Mouse (Mus musculus): ENCODE measurements at regions not wholly inside any gene's neighbourhood (a gene's known extent, or its start where the extent isn't known, plus 50 kb on each side); places are given as distances from the start of the nearest gene placed in this dataset.

DNA sequence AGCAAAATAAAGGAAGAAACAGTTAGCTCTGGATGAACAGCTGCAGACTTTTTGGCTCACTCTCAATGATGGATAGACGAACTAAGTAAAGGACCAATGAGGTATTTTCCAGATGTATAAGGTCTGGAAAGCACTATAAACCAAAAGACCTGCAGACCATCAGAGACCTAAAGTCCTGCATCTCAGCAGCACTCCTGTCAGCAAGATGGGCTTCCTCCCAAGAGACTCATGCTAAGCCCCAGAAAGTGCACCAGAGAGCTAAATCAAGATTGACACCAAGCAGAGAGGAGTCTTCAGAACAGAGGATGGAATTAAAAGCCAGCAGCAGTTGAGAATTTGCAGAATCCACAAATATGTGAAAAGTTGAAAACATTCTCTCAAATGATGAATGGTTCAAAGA is 425.2 kb upstream of the Kdm8 start:
- Histone ChIP-seq H3K4me2 (replicated peaks; ENCODE audit: low read depth, low read length) (no peak overlapping the region), H3K9me3 (ENCODE audit: low read length) (no peaks in the 10 kb centered on the region), H3K9ac (replicated peaks; ENCODE audit: low read length) (no peak overlapping the region), H3K27ac (ENCODE audit: low read length) (no peak overlapping the region), H3K36me3 (ENCODE audit: insufficient read depth, low read length) (no peaks in the 10 kb centered on the region), H3K4me3 (ENCODE audit: low read length) (no peak overlapping the region), H3K27me3 (ENCODE audit: insufficient read depth, low read length) (no peaks in the 10 kb centered on the region), H3K4me1 (ENCODE audit: insufficient read depth, low read length) (no peaks in the 10 kb centered on the region)
- 50% methylated on average over 1 of the region's 1 CpGs for WGBS
- no peak for ATAC-seq (ENCODE audit: low FRiP score, low TSS enrichment)

DNA sequence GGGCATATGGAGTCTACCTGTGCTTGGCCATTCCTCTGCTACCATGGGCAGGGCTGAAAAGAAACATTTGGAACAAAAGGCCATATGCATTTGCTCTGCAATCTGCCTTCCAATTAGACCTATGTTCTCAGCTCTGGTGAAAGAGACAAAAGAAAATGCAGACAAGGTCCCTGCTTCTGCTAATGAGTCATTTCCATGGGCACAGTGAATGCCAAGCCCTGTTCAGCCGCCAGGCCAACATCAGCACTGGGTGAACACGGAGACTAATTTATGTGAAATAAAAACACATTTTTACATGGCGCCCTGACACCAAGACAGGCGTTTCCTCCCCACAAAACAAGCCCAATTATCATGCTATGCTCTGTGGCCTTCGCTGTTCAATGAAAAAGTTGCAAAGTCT is 419.5 kb upstream of the Kdm8 start:
- H3K27me3 ChIP-seq (ENCODE audit: insufficient read depth, low read length) = no peaks in the 10 kb centered on the region
- peaks cover 3% of the 10 kb centered on the region; the same call in 1 of the 2 replicates for H3K9me3 ChIP-seq (ENCODE audit: low read length)
- H3K9ac ChIP-seq (replicated peaks; ENCODE audit: low read length) = no peak overlapping the region
- ATAC-seq (ENCODE audit: low FRiP score, low TSS enrichment) = no peak
- H3K27ac ChIP-seq (ENCODE audit: low read length) = no peak overlapping the region
- no peak overlapping the region for H3K4me2 ChIP-seq (replicated peaks; ENCODE audit: low read depth, low read length)
- no peaks in the 10 kb centered on the region for H3K36me3 ChIP-seq (ENCODE audit: insufficient read depth, low read length)
- no peaks in the 10 kb centered on the region for H3K4me1 ChIP-seq (ENCODE audit: insufficient read depth, low read length)
- 71% methylated on average over 5 of the region's 5 CpGs for WGBS
- H3K4me3 ChIP-seq (ENCODE audit: low read length) = no peak overlapping the region

DNA sequence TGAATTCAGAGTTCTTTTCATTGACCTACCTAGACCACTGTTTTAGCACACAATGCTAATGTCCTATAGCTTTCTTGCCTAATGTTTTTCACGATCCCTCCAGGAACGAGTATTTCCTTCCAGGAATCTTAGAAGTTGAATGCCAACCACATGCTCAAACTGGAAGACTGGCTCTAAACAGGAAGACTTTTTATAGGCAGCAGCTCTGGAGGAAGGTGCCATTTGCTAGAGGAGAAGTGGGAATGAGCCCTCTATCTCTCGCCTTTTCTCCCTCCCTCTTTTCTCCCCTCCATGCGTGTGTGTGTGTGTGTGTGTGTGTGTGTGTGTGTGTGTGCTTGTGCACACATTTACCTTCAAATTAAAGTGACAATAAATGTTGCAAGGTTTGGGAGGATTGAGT is 410.7 kb upstream of the Kdm8 start:
- Histone ChIP-seq H3K9me3 (ENCODE audit: low read length) (peaks cover 3% of the 10 kb centered on the region; the same call in 1 of the 2 replicates), H3K4me3 (ENCODE audit: low read length) (no peak overlapping the region), H3K36me3 (ENCODE audit: insufficient read depth, low read length) (no peaks in the 10 kb centered on the region), H3K9ac (replicated peaks; ENCODE audit: low read length) (no peak overlapping the region), H3K4me1 (ENCODE audit: insufficient read depth, low read length) (no peaks in the 10 kb centered on the region), H3K27ac (ENCODE audit: low read length) (no peak overlapping the region), H3K4me2 (replicated peaks; ENCODE audit: low read depth, low read length) (no peak overlapping the region), H3K27me3 (ENCODE audit: insufficient read depth, low read length) (no peaks in the 10 kb centered on the region)
- no peak for ATAC-seq (ENCODE audit: low FRiP score, low TSS enrichment)
- 61% methylated on average over 4 of the region's 4 CpGs for WGBS

- Histone ChIP-seq H3K9me3 (ENCODE audit: low read length) (no peaks in the 10 kb centered on the region), H3K4me3 (ENCODE audit: low read length) (no peak overlapping the region), H3K9ac (replicated peaks; ENCODE audit: low read length) (no peak overlapping the region), H3K27me3 (ENCODE audit: insufficient read depth, low read length) (no peaks in the 10 kb centered on the region), H3K4me2 (replicated peaks; ENCODE audit: low read depth, low read length) (no peak overlapping the region), H3K36me3 (ENCODE audit: insufficient read depth, low read length) (no peaks in the 10 kb centered on the region), H3K4me1 (ENCODE audit: insufficient read depth, low read length) (no peaks in the 10 kb centered on the region), H3K27ac (ENCODE audit: low read length) (no peak overlapping the region)
- WGBS = 73% methylated on average over 5 of the region's 5 CpGs
- no peak for ATAC-seq (ENCODE audit: low FRiP score, low TSS enrichment)
Observed at GRCm38 (mm10) chr7:125034196-125034595, 410.3 kb upstream of the Kdm8 start.

GRCm38 (mm10) chr7:125036098-125036991 is 408.1 kb upstream of the Kdm8 start:
- peak; percentile 66 for ATAC-seq (ENCODE audit: low FRiP score, low TSS enrichment)
- H3K27me3 ChIP-seq (ENCODE audit: insufficient read depth, low read length) = no peaks in the 10 kb centered on the region
- H3K9me3 ChIP-seq (ENCODE audit: low read length) = no peaks in the 10 kb centered on the region
- H3K36me3 ChIP-seq (ENCODE audit: insufficient read depth, low read length) = no peaks in the 10 kb centered on the region
- no peak overlapping the region for H3K9ac ChIP-seq (replicated peaks; ENCODE audit: low read length)
- WGBS = 61% methylated on average over 10 of the region's 10 CpGs
- no peak overlapping the region for H3K4me2 ChIP-seq (replicated peaks; ENCODE audit: low read depth, low read length)
- H3K4me1 ChIP-seq (ENCODE audit: insufficient read depth, low read length) = 0 out of 2 replicates have a peak, but pooled peaks cover 4% of the 10 kb centered on the region
- H3K4me3 ChIP-seq (ENCODE audit: low read length) = no peak overlapping the region
- H3K27ac ChIP-seq (ENCODE audit: low read length) = no peak overlapping the region

GRCm38 (mm10) chr7:125038840-125039239 is 405.6 kb upstream of the Kdm8 start:
- Histone ChIP-seq H3K4me2 (replicated peaks; ENCODE audit: low read depth, low read length) (no peak overlapping the region), H3K9me3 (ENCODE audit: low read length) (no peaks in the 10 kb centered on the region), H3K9ac (replicated peaks; ENCODE audit: low read length) (no peak overlapping the region), H3K4me3 (ENCODE audit: low read length) (no peak overlapping the region), H3K4me1 (ENCODE audit: insufficient read depth, low read length) (0 out of 2 replicates have a peak, but pooled peaks cover 4% of the 10 kb centered on the region), H3K36me3 (ENCODE audit: insufficient read depth, low read length) (no peaks in the 10 kb centered on the region), H3K27ac (ENCODE audit: low read length) (no peak overlapping the region), H3K27me3 (ENCODE audit: insufficient read depth, low read length) (no peaks in the 10 kb centered on the region)
- 35% methylated on average over 4 of the region's 4 CpGs for WGBS
- ATAC-seq (ENCODE audit: low FRiP score, low TSS enrichment) = peak; percentile 92

DNA sequence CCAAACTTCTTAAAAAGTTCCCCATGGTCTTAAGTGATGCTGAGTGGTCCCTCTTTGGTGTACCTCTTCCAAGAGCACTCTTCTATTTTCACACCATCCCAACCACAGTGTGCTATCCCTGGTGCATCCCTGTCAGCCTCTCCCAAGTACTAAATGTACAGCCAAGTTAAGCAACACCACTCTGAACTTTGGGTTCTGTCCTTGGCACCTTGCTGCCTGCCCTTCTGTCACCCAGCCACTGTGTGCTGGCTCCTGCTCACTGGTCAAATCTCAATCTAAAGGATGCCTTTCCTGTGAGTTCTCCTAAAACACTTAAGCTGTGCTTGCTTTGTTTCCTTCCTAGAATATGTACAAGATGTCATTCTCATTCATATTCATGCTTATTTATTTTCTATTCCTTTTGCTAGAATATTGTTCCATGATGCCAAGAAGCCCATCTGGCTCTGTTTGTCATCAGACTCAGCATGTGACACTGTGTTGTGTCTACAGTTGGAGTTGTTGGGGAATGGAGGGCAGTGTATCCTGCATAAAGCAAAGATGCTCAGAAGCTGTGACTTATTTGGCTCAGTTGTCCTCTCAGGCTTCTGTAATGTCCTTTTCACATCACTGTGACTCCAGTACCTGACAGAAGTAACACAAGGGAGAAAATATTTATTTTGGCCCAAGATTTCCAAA is 388.4 kb upstream of the Kdm8 start:
- no peaks in the 10 kb centered on the region for H3K4me1 ChIP-seq (ENCODE audit: insufficient read depth, low read length)
- H3K4me2 ChIP-seq (replicated peaks; ENCODE audit: low read depth, low read length) = no peak overlapping the region
- H3K27ac ChIP-seq (ENCODE audit: low read length) = no peak overlapping the region
- H3K9me3 ChIP-seq (ENCODE audit: low read length) = no peaks in the 10 kb centered on the region; the same call in 1 of the 2 replicates
- H3K36me3 ChIP-seq (ENCODE audit: insufficient read depth, low read length) = no peaks in the 10 kb centered on the region
- H3K9ac ChIP-seq (replicated peaks; ENCODE audit: low read length) = no peak overlapping the region
- H3K27me3 ChIP-seq (ENCODE audit: insufficient read depth, low read length) = no peaks in the 10 kb centered on the region
- no peak for ATAC-seq (ENCODE audit: low FRiP score, low TSS enrichment)
- no peak overlapping the region for H3K4me3 ChIP-seq (ENCODE audit: low read length)

GRCm38 (mm10) chr7:125102464-125102863 is 342.0 kb upstream of the Kdm8 start:
- Histone ChIP-seq H3K27me3 (ENCODE audit: insufficient read depth, low read length) (no peaks in the 10 kb centered on the region), H3K9ac (replicated peaks; ENCODE audit: low read length) (no peak overlapping the region), H3K4me1 (ENCODE audit: insufficient read depth, low read length) (no peaks in the 10 kb centered on the region), H3K27ac (ENCODE audit: low read length) (no peak overlapping the region), H3K4me2 (replicated peaks; ENCODE audit: low read depth, low read length) (no peak overlapping the region), H3K36me3 (ENCODE audit: insufficient read depth, low read length) (no peaks in the 10 kb centered on the region), H3K4me3 (ENCODE audit: low read length) (no peak overlapping the region), H3K9me3 (ENCODE audit: low read length) (no peaks in the 10 kb centered on the region)
- 96% methylated on average over 4 of the region's 4 CpGs for WGBS
- no peak for ATAC-seq (ENCODE audit: low FRiP score, low TSS enrichment)

GRCm38 (mm10) chr7:125104011-125104410 is 340.5 kb upstream of the Kdm8 start:
- Histone ChIP-seq H3K27ac (ENCODE audit: low read length) (no peak overlapping the region), H3K36me3 (ENCODE audit: insufficient read depth, low read length) (no peaks in the 10 kb centered on the region), H3K4me2 (replicated peaks; ENCODE audit: low read depth, low read length) (no peak overlapping the region), H3K27me3 (ENCODE audit: insufficient read depth, low read length) (no peaks in the 10 kb centered on the region), H3K4me3 (ENCODE audit: low read length) (no peak overlapping the region), H3K4me1 (ENCODE audit: insufficient read depth, low read length) (no peaks in the 10 kb centered on the region), H3K9ac (replicated peaks; ENCODE audit: low read length) (no peak overlapping the region), H3K9me3 (ENCODE audit: low read length) (no peaks in the 10 kb centered on the region)
- no peak for ATAC-seq (ENCODE audit: low FRiP score, low TSS enrichment)
- 78% methylated on average over 4 of the region's 4 CpGs for WGBS

GRCm38 (mm10) chr7:125112820-125113273 is 331.6 kb upstream of the Kdm8 start:
- Histone ChIP-seq H3K9me3 (ENCODE audit: low read length) (no peaks in the 10 kb centered on the region), H3K4me1 (ENCODE audit: insufficient read depth, low read length) (no peaks in the 10 kb centered on the region), H3K27ac (ENCODE audit: low read length) (no peak overlapping the region), H3K4me2 (replicated peaks; ENCODE audit: low read depth, low read length) (no peak overlapping the region), H3K4me3 (ENCODE audit: low read length) (no peak overlapping the region), H3K9ac (replicated peaks; ENCODE audit: low read length) (no peak overlapping the region), H3K27me3 (ENCODE audit: insufficient read depth, low read length) (no peaks in the 10 kb centered on the region), H3K36me3 (ENCODE audit: insufficient read depth, low read length) (no peaks in the 10 kb centered on the region)
- ATAC-seq (ENCODE audit: low FRiP score, low TSS enrichment) = no peak
- 64% methylated on average over 9 of the region's 9 CpGs for WGBS
